Mouse (Mus musculus) hindbrain, embryonic 10.5 days (tissue): ENCODE data around the gene Iqca. TPM values are rescaled to one million over a fixed set of nuclear protein-coding genes. Genes with fewer than 3 reads are reported as not detected.
A peak's percentile ranks its signal among the peaks of the same experiment; 100 is the strongest.

Experiments used
- DNase-seq: peaks from one replicate; pipeline ENCODE4 v3.0.0-alpha.2; 2017; ENCODE audit warnings: low spot score
- H3K27ac ChIP-seq: fragments of 300-500 bp; sonication (generic); 2 replicates; pipeline ENCODE4 v1.5.1; 2016; ENCODE audit warnings: mild to moderate bottlenecking, moderate library complexity
- H3K27me3 ChIP-seq: fragments of 300-500 bp; sonication (generic); 2 replicates; pipeline ENCODE4 v1.6.1; 2016; ENCODE audit warnings: mild to moderate bottlenecking; ENCODE audit not compliant: poor library complexity, insufficient read depth, severe bottlenecking
- H3K36me3 ChIP-seq: fragments of 300-500 bp; sonication (generic); 2 replicates; pipeline ENCODE4 v1.6.1; 2016; ENCODE audit warnings: mild to moderate bottlenecking, moderate library complexity
- H3K4me1 ChIP-seq: fragments of 300-500 bp; sonication (generic); replicated peaks from 2 replicates; pipeline ENCODE4 v1.6.1; 2016; ENCODE audit warnings: mild to moderate bottlenecking
- H3K4me3 ChIP-seq: fragments of 300-500 bp; sonication (generic); 2 replicates; pipeline ENCODE4 v1.5.1; 2016; ENCODE audit warnings: mild to moderate bottlenecking, moderate library complexity
- H3K9me3 ChIP-seq: fragments of 300-500 bp; sonication (generic); 2 replicates; pipeline ENCODE4 v1.6.1; 2016; ENCODE audit warnings: mild to moderate bottlenecking, moderate library complexity
- WGBS: fragments of 180-500 bp; shearing (Covaris S2); methylation state at CpG from one replicate; pipeline ENCODE4 v1.1.7; 2016; 5-methylcytosine and 5-hydroxymethylcytosine counted together
- polyA plus RNA-seq: library from polyadenylated mRNA; unstranded; fragments of >200 nt; fragmentation: Nextera tagmentation; extraction: Ambion mirVana; gene quantifications from 2 replicates; pipeline ENCODE4 v1.2.1, GENCODE M21; 2016

The Iqca gene
- polyA plus RNA-seq, 1 experiment from 2014 or later: 1.4 TPM

DNA sequence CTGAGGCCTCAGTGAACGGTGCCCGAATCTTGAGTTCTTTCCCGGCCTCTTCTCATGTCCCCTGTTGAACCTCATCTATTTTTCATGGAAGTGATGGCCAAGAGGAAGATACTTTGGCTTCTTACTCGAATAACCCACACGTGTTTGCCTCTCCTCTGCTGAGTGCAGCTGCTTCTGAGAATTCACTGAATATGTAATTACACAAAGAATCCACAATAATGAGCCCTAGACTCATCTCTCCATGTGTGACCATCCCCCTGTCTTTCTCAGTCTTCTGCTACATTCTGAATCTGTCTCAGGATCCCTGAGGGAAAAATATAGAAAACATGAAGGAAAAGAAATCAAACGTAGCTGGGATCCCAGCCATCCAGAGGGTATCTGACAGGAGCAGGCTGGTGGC is 32.5 kb downstream of the Iqca start:
- DNase-seq: no peak
- Histone ChIP-seq H3K4me1 (no peaks in the 10 kb centered on the region), H3K36me3 (no peaks in the 10 kb centered on the region), H3K9me3 (no peaks in the 10 kb centered on the region), H3K27me3 (no peaks in the 10 kb centered on the region), H3K4me3 (no peak overlapping the region), H3K27ac (no peak overlapping the region)
- WGBS: 85% methylated on average over 6 of the region's 6 CpGs

DNA sequence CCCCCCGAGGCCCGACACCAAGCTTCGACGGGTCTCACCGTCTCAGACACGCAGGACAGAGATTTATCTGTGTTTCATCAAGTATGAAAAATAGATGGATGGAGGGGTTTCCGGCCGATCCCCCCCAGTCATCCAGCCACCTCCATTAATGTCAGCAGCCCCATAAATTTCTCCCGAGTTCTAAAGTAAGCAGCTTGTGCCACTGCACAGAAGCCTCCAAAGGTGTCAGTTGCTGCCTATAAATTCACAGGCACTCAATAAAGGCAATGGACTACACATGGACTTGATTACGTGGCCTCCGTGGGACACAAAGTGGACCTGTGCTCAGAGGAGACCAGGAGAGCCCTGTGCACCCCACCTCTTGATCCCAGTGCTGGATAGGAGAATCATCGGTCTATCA is 34.0 kb downstream of the Iqca start:
- Histone ChIP-seq H3K27me3 (no peaks in the 10 kb centered on the region), H3K9me3 (no peaks in the 10 kb centered on the region), H3K4me3 (no peak overlapping the region), H3K4me1 (no peaks in the 10 kb centered on the region), H3K27ac (no peak overlapping the region), H3K36me3 (no peaks in the 10 kb centered on the region)
- DNase-seq: no peak
- WGBS: 92% methylated on average over 12 of the region's 12 CpGs

DNA sequence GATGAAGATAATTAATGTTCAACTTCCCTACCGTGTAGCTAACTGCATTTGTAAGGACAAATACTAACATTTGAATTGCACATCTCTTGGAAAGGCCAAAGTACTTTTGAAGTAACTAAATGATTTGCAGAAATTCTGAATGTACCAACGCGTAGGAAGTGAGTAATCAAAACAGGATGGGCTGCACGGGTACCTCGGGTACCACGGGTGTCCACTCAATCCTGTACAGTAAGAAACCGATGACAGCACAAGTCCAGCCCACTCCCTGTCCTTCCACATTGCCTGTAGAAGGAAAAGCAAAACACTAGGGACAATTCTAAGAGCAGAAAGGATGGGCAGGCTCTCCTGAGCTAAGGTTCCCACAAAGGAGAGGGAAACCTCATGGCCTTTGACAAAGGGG is 36.0 kb downstream of the Iqca start:
- Histone ChIP-seq H3K4me3 (no peak overlapping the region), H3K4me1 (no peaks in the 10 kb centered on the region), H3K9me3 (no peaks in the 10 kb centered on the region), H3K36me3 (no peaks in the 10 kb centered on the region), H3K27ac (no peak overlapping the region), H3K27me3 (no peaks in the 10 kb centered on the region)
- 87% methylated on average over 7 of the region's 7 CpGs for WGBS
- DNase-seq: no peak

DNA sequence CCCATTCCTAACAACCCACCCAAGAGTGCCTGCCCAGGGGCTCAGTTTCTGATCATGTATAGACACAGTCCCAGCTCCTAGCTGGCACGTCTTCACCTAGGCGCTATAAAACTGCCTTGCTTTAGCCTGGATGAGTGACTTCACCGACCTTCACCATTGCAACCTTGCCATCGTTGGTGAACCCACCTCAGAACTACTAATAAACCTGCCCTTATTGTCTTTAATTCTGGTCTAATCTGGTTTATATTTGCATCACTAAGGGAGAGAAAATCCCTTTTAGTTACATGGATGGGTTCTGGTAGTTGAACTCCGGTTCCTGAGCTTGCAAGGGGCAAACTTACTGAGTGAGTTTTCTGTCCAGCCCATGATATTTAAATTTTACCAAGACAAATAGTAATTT is 38.6 kb downstream of the Iqca start:
- Histone ChIP-seq H3K27ac (no peak overlapping the region), H3K9me3 (peaks cover 4% of the 10 kb centered on the region; the same call in 1 of the 2 replicates), H3K4me1 (no peaks in the 10 kb centered on the region), H3K27me3 (no peaks in the 10 kb centered on the region), H3K36me3 (no peaks in the 10 kb centered on the region), H3K4me3 (no peak overlapping the region)
- no peak for DNase-seq
- 89% methylated on average over 5 of the region's 5 CpGs for WGBS

DNA sequence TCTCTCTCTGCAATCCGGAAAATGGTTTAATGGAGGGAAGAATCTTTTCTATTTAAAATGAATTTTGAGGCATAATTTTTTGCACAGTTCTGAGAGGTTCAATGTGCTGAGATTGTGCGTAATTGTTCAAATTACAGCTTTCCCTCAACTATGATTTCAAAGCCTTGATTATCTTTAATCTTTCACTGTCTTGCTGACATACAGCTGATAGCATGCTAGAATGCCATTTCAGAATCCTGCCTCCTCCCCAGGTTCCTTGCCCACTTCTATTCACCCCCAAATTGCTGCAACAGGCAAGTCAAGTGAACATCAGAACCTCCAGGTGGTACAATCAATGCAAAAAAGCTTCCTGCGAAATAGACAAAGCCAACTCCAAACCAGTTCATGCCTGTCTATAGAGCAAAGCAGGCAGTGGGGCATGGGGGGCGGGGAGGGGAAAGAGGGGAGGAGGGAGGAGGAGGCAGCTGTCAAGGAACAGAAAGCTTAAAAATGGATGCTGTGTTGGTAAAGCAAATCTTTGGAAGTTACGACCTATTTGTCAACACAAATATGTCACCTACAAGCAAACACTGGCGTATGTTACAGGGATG is 39.5 kb downstream of the Iqca start:
- no peak overlapping the region for H3K27ac ChIP-seq
- no peaks in the 10 kb centered on the region for H3K4me1 ChIP-seq
- H3K36me3 ChIP-seq: no peaks in the 10 kb centered on the region
- 86% methylated on average over 6 of the region's 6 CpGs for WGBS
- peaks cover 4% of the 10 kb centered on the region; the same call in 1 of the 2 replicates for H3K9me3 ChIP-seq
- no peak overlapping the region for H3K4me3 ChIP-seq
- no peaks in the 10 kb centered on the region for H3K27me3 ChIP-seq
- no peak for DNase-seq

DNA sequence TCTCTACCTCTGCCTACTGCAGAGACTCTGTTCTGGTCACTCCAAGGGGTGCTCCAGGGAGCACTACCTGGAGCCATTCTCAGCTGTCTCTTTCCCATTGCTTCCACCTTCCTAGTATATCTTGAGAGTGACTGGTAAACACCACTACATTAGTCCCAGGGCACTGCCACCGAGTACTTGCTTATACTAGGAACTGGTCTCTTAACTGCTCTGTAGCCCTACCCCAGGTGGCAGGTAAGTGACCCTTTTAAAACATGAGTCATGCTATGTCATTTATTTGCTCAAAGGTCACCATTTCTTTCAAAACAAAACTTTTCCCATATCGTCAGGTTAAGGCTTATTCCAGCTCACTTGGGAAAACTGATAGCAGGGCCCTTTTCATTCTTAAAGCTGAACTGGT is 40.5 kb downstream of the Iqca start:
- no peak overlapping the region for H3K4me3 ChIP-seq
- H3K27ac ChIP-seq: no peak overlapping the region
- DNase-seq: no peak
- no peaks in the 10 kb centered on the region for H3K36me3 ChIP-seq
- WGBS: 78% methylated on average over 2 of the region's 2 CpGs
- H3K27me3 ChIP-seq: no peaks in the 10 kb centered on the region
- H3K9me3 ChIP-seq: peaks cover 4% of the 10 kb centered on the region; the same call in 1 of the 2 replicates
- no peaks in the 10 kb centered on the region for H3K4me1 ChIP-seq

DNA sequence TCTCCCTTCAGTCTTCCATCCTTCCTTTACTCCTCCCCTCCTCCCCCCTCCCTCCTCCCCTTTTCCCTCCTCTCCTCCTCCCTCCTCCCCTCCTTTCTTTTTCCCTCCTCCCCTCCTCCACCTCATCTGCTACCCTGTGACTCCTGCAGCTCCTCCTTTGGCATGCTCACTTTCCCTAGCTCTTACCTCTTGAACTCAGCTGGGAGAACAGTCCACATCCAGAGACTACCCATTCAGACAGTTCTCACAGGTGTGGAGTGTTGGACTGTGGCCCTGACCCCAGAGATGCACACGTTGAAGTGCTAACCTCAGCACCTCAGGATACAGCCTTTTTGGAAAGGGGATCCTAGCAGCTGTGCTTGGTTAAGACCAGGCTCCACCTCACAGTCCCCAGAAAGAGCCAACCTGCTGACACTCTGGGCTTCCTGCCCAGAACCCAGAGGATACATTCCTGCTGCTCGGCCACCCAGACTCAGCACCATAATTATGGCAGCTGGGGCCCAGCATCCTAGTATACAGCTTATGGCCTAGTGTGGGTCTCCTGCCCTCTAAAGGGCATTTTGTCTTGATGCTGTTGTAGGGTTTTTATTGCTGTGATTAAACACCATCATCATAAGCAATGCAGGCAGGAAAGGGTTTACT is 41.9 kb downstream of the Iqca start:
- Histone ChIP-seq H3K4me3 (no peak overlapping the region), H3K27me3 (no peaks in the 10 kb centered on the region), H3K9me3 (peaks cover 4% of the 10 kb centered on the region; the same call in 1 of the 2 replicates), H3K27ac (no peak overlapping the region), H3K4me1 (no peaks in the 10 kb centered on the region), H3K36me3 (no peaks in the 10 kb centered on the region)
- no peak for DNase-seq
- WGBS: 74% methylated on average over 2 of the region's 2 CpGs

DNA sequence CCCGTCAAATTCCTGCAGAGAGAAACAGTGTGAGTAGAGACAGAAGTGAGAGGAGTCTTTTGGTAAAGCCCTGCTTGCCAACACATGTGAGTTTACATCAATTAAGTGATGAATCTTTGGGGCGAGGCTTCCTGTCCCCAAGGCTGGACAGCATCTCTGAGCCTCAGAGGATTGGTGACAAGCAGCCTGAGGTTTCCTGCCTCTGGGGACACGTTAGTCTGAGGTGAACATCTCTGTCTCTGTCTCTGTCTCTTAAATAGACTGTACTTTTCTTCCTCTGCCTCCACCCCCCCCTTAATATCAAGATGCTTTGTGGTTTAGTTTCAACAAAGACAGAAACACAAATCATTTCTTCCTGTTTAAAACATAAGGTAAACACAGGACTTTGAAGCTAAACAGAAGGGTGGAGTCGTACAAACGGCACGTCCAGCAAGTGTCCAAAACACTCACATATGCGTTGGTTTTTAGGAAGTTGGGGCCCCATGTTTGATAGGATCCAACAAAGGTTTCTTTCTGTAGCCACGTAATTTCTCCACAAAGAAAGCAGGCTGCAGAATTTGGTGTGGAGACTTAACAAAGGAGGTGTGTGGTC is 49.2 kb downstream of the Iqca start:
- 79% methylated on average over 8 of the region's 8 CpGs for WGBS
- Histone ChIP-seq H3K27me3 (no peaks in the 10 kb centered on the region), H3K4me3 (no peak overlapping the region), H3K9me3 (no peaks in the 10 kb centered on the region), H3K27ac (no peak overlapping the region), H3K4me1 (peaks cover 6% of the 10 kb centered on the region), H3K36me3 (no peaks in the 10 kb centered on the region)
- no peak for DNase-seq

DNA sequence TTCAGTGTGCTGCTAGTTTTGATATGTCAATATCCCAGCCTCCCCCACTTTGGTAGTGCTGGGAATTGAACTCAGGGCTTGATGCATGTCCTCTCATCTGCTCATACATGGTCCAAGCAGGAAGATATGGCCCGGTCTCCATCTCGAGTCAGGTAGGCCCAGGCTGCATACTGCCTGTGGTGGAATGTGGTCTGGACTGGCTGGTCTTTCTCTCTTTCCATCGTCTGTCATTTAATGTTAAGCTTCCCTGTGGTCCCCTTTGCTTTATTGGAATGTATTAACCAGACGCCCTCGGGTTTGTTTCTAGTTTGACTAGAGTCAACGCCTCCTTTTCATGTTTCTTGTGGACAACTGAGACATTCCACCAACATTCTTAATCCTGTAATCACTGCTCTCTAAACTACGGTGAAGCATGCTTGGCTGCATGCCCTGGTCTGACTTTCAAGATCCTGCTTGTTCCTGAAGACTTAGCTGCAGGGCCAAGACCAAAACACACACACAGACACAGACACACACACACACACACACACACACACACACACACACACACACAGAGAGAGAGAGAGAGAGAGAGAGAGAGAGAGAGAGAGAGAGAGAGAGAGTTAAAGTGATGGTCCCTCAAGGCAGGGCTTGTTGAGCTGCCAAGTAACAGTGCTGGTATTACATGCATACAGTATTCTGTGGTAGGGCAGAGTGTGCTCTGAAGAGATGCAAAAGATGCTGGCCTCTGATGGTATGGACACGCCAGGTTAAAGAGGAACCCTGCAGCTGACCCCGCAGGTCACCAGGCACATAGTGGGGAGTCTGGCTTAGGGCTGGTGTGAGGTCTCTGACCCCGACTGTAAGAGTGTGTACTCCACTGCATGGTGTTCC is 52.6 kb downstream of the Iqca start:
- Histone ChIP-seq H3K36me3 (no peaks in the 10 kb centered on the region), H3K4me3 (no peak overlapping the region), H3K27ac (no peak overlapping the region), H3K4me1 (peaks cover 6% of the 10 kb centered on the region), H3K27me3 (no peaks in the 10 kb centered on the region), H3K9me3 (no peaks in the 10 kb centered on the region)
- DNase-seq: no peak
- 78% methylated on average over 10 of the region's 10 CpGs for WGBS

DNA sequence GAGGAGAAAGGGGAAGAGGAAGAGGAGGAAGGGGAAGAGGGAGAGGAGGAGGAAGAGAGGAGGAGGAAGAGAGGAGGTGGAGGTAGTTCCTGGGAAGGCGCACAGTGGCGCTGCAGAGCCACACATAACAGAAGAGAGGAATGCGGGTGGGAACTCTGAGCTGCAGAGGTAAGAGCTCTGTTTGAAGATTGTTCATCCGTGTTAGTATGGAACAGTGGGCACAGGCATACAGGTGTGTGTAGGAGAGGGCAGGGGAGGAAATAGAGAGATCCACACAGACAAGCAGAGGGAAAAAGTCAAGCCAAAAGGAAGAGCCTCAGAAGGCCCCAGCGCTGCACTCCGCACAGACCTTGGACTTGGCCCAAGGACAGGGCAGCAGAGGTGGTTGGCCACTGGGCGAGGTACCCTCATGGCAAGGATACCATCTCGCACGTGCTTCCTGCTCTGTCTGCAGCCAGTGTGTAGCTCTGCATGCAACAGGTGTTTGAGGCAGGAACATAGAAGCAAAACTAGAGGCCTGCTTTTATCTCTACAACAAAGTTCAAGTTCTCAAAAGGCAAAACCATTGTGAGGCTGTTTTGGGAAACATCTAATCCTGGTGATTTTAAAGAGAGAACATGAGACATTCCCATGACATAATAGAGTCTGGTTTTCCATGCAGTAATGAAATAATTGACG is 60.2 kb downstream of the Iqca start:
- WGBS: 80% methylated on average over 10 of the region's 10 CpGs
- Histone ChIP-seq H3K27ac (no peak overlapping the region), H3K4me1 (no peaks in the 10 kb centered on the region), H3K9me3 (no peaks in the 10 kb centered on the region), H3K4me3 (no peak overlapping the region), H3K27me3 (no peaks in the 10 kb centered on the region), H3K36me3 (no peaks in the 10 kb centered on the region)
- DNase-seq: no peak

DNA sequence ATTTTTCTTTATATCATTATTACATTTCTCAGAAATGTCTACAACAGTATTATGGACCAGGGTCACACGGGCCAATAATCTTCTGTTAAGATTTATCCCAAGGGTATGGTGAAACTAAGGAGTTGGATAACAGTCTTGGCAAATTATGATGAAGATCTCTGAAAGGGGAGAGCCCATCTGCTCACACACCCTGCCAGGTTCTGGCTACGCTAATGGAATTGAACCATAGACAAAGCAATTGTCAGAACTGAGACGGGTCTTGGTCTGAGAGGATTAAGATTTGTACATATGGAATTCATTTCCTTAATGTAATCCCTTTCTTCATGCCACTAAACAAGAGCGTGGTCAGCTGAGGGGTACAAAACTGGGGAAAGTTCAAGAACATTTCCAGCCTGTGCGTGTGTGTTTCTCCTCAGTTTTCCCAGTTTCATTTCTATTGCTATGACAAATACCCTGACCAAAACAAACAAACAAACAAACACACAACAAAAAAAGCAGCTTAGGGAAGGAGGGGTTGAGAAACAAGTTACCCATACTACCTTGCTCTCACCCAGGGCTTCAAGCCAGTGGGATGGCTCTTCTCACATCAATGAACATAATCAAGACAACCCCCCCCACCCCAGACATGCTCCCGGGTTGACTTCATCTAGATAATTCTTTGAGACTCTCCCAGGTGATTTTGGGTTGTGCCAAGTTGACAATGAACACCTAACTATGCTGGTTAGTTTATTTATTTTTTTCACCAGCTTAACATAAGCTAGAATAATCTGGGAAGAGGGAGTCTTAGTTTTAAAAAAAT is 64.8 kb downstream of the Iqca start:
- H3K9me3 ChIP-seq: no peaks in the 10 kb centered on the region
- DNase-seq: no peak
- no peaks in the 10 kb centered on the region for H3K36me3 ChIP-seq
- no peak overlapping the region for H3K27ac ChIP-seq
- H3K4me1 ChIP-seq: peaks cover 15% of the 10 kb centered on the region
- no peak overlapping the region for H3K4me3 ChIP-seq
- 81% methylated on average over 6 of the region's 6 CpGs for WGBS
- no peaks in the 10 kb centered on the region for H3K27me3 ChIP-seq

DNA sequence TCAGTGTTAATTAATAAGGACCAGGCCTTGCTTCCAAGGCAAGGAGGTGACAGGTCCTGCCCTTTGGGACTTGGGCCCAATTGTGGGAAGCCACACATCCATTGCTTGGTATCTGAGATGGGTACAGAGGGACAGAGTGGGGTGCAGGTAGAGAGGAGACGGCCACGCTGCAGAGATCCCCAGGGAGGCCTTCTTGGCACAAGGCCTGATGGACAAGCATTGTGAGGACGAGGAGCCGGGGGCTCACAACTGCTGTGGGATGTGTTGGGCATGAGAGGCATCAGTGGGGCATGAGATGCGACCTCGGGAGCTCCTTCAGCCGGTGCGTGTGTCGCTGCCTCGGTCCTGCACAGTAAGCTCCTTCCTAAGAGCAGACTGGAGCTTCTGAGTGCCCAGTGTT is 66.7 kb downstream of the Iqca start:
- no peak for DNase-seq
- Histone ChIP-seq H3K4me1 (peaks cover 15% of the 10 kb centered on the region), H3K36me3 (no peaks in the 10 kb centered on the region), H3K9me3 (no peaks in the 10 kb centered on the region), H3K27me3 (no peaks in the 10 kb centered on the region), H3K4me3 (no peak overlapping the region), H3K27ac (peak overlapping the region; percentile 42)
- WGBS: 80% methylated on average over 10 of the region's 10 CpGs
